Mouse (Mus musculus): ENCODE results near the gene Sox5.

DNA sequence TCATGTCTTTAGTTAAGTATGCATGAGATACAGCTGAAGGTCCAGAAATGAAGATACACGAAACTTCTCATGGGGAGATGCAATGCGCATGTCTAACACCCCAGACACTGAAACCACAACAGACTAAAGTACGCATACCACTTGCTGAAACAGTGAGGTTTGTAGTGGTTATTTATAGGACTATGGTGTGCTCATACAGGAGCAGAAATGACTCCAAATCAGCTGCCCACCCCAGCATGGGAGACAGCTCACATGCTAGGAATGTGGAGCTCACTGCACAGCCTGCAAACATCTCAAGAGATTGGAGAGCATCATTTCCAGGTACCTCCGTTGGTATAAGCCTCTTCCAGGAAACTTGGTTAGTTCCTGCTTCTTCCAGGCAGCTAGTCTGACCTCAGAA, 178.9 kb downstream of the Sox5 start:
- TF ChIP-seq CTCF (IDR thresholded peaks at IDR 0.05; ENCODE audit: low read depth) = no peak
- no peak for TF ChIP-seq EP300 (IDR thresholded peaks at IDR 0.05; ENCODE audit: low read depth)

Measured in liver, embryonic 14.5 days (tissue).